Mouse (Mus musculus) right cerebral cortex, adult 18-20 months (tissue): ENCODE data around the gene Ackr4.

Source experiments
- DNase-seq: peaks from one replicate; pipeline ENCODE4 v3.0.0; 2022; ENCODE audit warnings: mixed read lengths

Ackr4 gene

GRCm38 (mm10) chr9:104104986-104105385, 21.7 kb downstream of the Ackr4 start:
- no peak for DNase-seq

GRCm38 (mm10) chr9:104102901-104103300, 23.8 kb downstream of the Ackr4 start:
- DNase-seq: no peak

- DNase-seq: no peak
These were observed 24.4 kb downstream of the Ackr4 start for GRCm38 (mm10) chr9:104102301-104102700.

GRCm38 (mm10) chr9:104101458-104101857, 25.3 kb downstream of the Ackr4 start:
- DNase-seq: no peak

- DNase-seq: no peak
These were observed 25.9 kb downstream of the Ackr4 start for GRCm38 (mm10) chr9:104100822-104101221.

- DNase-seq: no peak
These were observed 27.7 kb downstream of the Ackr4 start for GRCm38 (mm10) chr9:104099060-104099459.

GRCm38 (mm10) chr9:104098256-104098655, 28.5 kb downstream of the Ackr4 start:
- no peak for DNase-seq

GRCm38 (mm10) chr9:104092945-104093344, 33.8 kb downstream of the Ackr4 start:
- no peak for DNase-seq

GRCm38 (mm10) chr9:104088555-104088954, 38.2 kb downstream of the Ackr4 start:
- DNase-seq: no peak

- DNase-seq: no peak
These were observed 40.9 kb downstream of the Ackr4 start for GRCm38 (mm10) chr9:104085730-104086429.

GRCm38 (mm10) chr9:104080038-104080437, 46.7 kb downstream of the Ackr4 start:
- DNase-seq: no peak

- DNase-seq: no peak
These were observed 47.4 kb downstream of the Ackr4 start for GRCm38 (mm10) chr9:104079379-104079778.

- DNase-seq: no peak
These were observed 48.0 kb downstream of the Ackr4 start for GRCm38 (mm10) chr9:104078780-104079179.

GRCm38 (mm10) chr9:104075808-104076207, 50.9 kb downstream of the Ackr4 start:
- no peak for DNase-seq

- DNase-seq: no peak
These were observed 55.7 kb downstream of the Ackr4 start for GRCm38 (mm10) chr9:104070863-104071604.

GRCm38 (mm10) chr9:104070241-104070640, 56.5 kb downstream of the Ackr4 start:
- no peak for DNase-seq

GRCm38 (mm10) chr9:104064571-104064970, 62.2 kb downstream of the Ackr4 start:
- DNase-seq: no peak

GRCm38 (mm10) chr9:104063244-104063961, 63.3 kb downstream of the Ackr4 start, which contains the start of gene Acad11:
Acad11 (plus strand) TSS chr9:104063377.
- DNase-seq: peak; percentile 86

- DNase-seq: peak; percentile 80
These were observed 64.1 kb downstream of the Ackr4 start, which contains the start of gene Uba5 for GRCm38 (mm10) chr9:104062430-104063243. Uba5 (minus strand) TSS chr9:104063134.

GRCm38 (mm10) chr9:104051028-104051427, 75.7 kb downstream of the Ackr4 start:
- DNase-seq: no peak

GRCm38 (mm10) chr9:104043676-104044075, 83.1 kb downstream of the Ackr4 start:
- no peak for DNase-seq

GRCm38 (mm10) chr9:104040362-104040761, 86.4 kb downstream of the Ackr4 start, which contains the start of gene Gm28305:
Gm28305 (plus strand) TSS chr9:104040662.
- DNase-seq: no peak
